Mouse (Mus musculus) CH12.LX (cell line): Measurements from ENCODE around the gene 5031439G07Rik. TPM values are rescaled to one million over a fixed set of nuclear protein-coding genes. Genes with fewer than 3 reads are reported as not detected.

Experiments
- DNase-seq: peaks from one replicate; pipeline ENCODE4 v3.0.0-alpha.2; 2013; ENCODE audit errors: extremely low read depth
- H3K27ac ChIP-seq: 2 replicates; pipeline ENCODE4 v1.5.1; 2012; ENCODE audit warnings: low read depth, mild to moderate bottlenecking, control low read depth, moderate library complexity; ENCODE audit not compliant: insufficient read depth
- H3K27me3 ChIP-seq: replicated peaks from 2 replicates; pipeline ENCODE3; 2012; ENCODE audit warnings: inconsistent platforms
- H3K36me3 ChIP-seq, 2 experiments: replicated peaks in 1 of 2; 2 replicates each; pipeline versions ENCODE3 to v1.6.1; 2012; ENCODE audit warnings: inconsistent platforms in 1 of 2, low read length in 1 of 2, mild to moderate bottlenecking in 1 of 2, mixed read lengths in 1 of 2, moderate library complexity in 1 of 2; ENCODE audit not compliant: control insufficient read depth in 1 of 2, insufficient read depth in 1 of 2
- H3K4me1 ChIP-seq, 2 experiments: 2 replicates each; pipeline ENCODE4 v1.6.1; 2012; ENCODE audit warnings: inconsistent platforms in 1 of 2, moderate library complexity in 1 of 2; ENCODE audit not compliant: insufficient read depth in 2 of 2, control insufficient read depth in 1 of 2
- H3K4me2 ChIP-seq: 2 replicates; pipeline ENCODE4 v1.6.1; 2012; ENCODE audit warnings: low read depth, mild to moderate bottlenecking, control low read depth; ENCODE audit not compliant: poor library complexity, insufficient read depth, severe bottlenecking
- H3K4me3 ChIP-seq, 3 experiments: fragments of 150-350 bp in 1 of 3; sonication (generic) in 1 of 3; replicated peaks in 1 of 3; 2 replicates each; pipeline versions ENCODE3 to v1.5.1; 2011 to 2012; ENCODE audit warnings: low read depth in 2 of 3, low read length in 2 of 3, mild to moderate bottlenecking in 2 of 3, moderate library complexity in 2 of 3, control low read depth in 1 of 3, improper control_type of control experiment in 1 of 3, inconsistent platforms in 1 of 3, mixed read lengths in 1 of 3; ENCODE audit not compliant: poor library complexity in 1 of 3
- H3K79me2 ChIP-seq: replicated peaks from 2 replicates; pipeline ENCODE4 v1.6.1; 2012; ENCODE audit warnings: mild to moderate bottlenecking, moderate library complexity; ENCODE audit not compliant: control insufficient read depth, poor library complexity, insufficient read depth, severe bottlenecking; ENCODE audit errors: extremely low read depth
- H3K9ac ChIP-seq: 2 replicates; pipeline ENCODE4 v1.6.1; 2012; ENCODE audit warnings: low read depth, mild to moderate bottlenecking, control low read depth, moderate library complexity; ENCODE audit not compliant: insufficient read depth
- H3K9me3 ChIP-seq: replicated peaks from 2 replicates; pipeline ENCODE3; 2012; ENCODE audit warnings: low read length, inconsistent platforms, mixed read lengths
- BHLHE40 ChIP-seq: IDR thresholded peaks from 2 replicates; pipeline ENCODE4 v1.6.1; 2011; ENCODE audit warnings: mild to moderate bottlenecking, low read depth, low read length, improper control_type of control experiment
- CHD2 ChIP-seq: IDR thresholded peaks from 2 replicates; pipeline ENCODE4 v1.6.1; 2011; ENCODE audit warnings: low read length, improper control_type of control experiment
- CTCF ChIP-seq, 2 experiments: IDR thresholded peaks in 1 of 2; conservative IDR thresholded peaks in 1 of 2; 2 replicates each; pipeline ENCODE4 v1.5.1; 2011 to 2012; ENCODE audit warnings: low read depth in 2 of 2, low read length in 2 of 2, improper control_type of control experiment in 1 of 2, inconsistent platforms in 1 of 2, mild to moderate bottlenecking in 1 of 2, moderate library complexity in 1 of 2
- E2F4 ChIP-seq: IDR thresholded peaks from 2 replicates; pipeline ENCODE4 v1.6.1; 2011; ENCODE audit warnings: low read depth, low read length, improper control_type of control experiment; ENCODE audit not compliant: insufficient replicate concordance
- ELF1 ChIP-seq: IDR thresholded peaks from 2 replicates; pipeline ENCODE4 v1.6.1; 2014; ENCODE audit warnings: low read depth, mild to moderate bottlenecking, inconsistent platforms, low read length, improper control_type of control experiment
- ETS1 ChIP-seq: conservative IDR thresholded peaks from 2 replicates; pipeline ENCODE4 v1.6.1; 2012; ENCODE audit warnings: low read depth, mild to moderate bottlenecking, inconsistent platforms, low read length, improper control_type of control experiment, moderate library complexity
- IRF4 ChIP-seq: IDR thresholded peaks from 2 replicates; pipeline ENCODE4 v1.6.1; 2014; ENCODE audit warnings: low read depth, mild to moderate bottlenecking, inconsistent platforms, low read length, improper control_type of control experiment
- JUND ChIP-seq: conservative IDR thresholded peaks from 2 replicates; pipeline ENCODE4 v1.6.1; 2011; ENCODE audit warnings: low read depth, low read length, improper control_type of control experiment
- MAFK ChIP-seq: IDR thresholded peaks from 2 replicates; pipeline ENCODE4 v1.6.1; 2011; ENCODE audit warnings: low read length, improper control_type of control experiment; ENCODE audit not compliant: insufficient replicate concordance
- MXI1 ChIP-seq: IDR thresholded peaks from 2 replicates; pipeline ENCODE4 v1.6.1; 2011; ENCODE audit warnings: mild to moderate bottlenecking, low read depth, low read length, improper control_type of control experiment
- NRF1 ChIP-seq: IDR thresholded peaks from 2 replicates; pipeline ENCODE4 v1.6.1; 2014; ENCODE audit warnings: low read depth, mild to moderate bottlenecking, inconsistent platforms, low read length, improper control_type of control experiment, moderate library complexity
- POLR2A ChIP-seq: IDR thresholded peaks from 2 replicates; pipeline ENCODE4 v1.6.1; 2011; ENCODE audit warnings: low read depth, mild to moderate bottlenecking, improper control_type of control experiment, low read length
- POLR2AphosphoS2 ChIP-seq: IDR thresholded peaks from 2 replicates; pipeline ENCODE4 v1.6.1; 2011; ENCODE audit warnings: low read depth, low read length, improper control_type of control experiment
- RAD21 ChIP-seq: IDR thresholded peaks from 2 replicates; pipeline ENCODE4 v1.6.1; 2011; ENCODE audit warnings: low read depth, mild to moderate bottlenecking, low read length, improper control_type of control experiment, moderate library complexity
- RCOR1 ChIP-seq: conservative IDR thresholded peaks from 2 replicates; pipeline ENCODE4 v1.6.1; 2012; ENCODE audit warnings: low read depth, mild to moderate bottlenecking, inconsistent platforms, low read length, improper control_type of control experiment
- SIN3A ChIP-seq: IDR thresholded peaks from 2 replicates; pipeline ENCODE4 v1.6.1; 2012; ENCODE audit warnings: low read length, improper control_type of control experiment, inconsistent platforms
- SMC3 ChIP-seq: IDR thresholded peaks from 2 replicates; pipeline ENCODE4 v1.6.1; 2011; ENCODE audit warnings: low read depth, low read length, improper control_type of control experiment
- UBTF ChIP-seq: IDR thresholded peaks from 2 replicates; pipeline ENCODE4 v1.6.1; 2012; ENCODE audit warnings: low read depth, mild to moderate bottlenecking, inconsistent platforms, low read length, improper control_type of control experiment, moderate library complexity
- USF2 ChIP-seq: conservative IDR thresholded peaks from 2 replicates; pipeline ENCODE4 v1.6.1; 2011; ENCODE audit warnings: low read depth, low read length, improper control_type of control experiment
- ZC3H11A ChIP-seq: IDR thresholded peaks from 2 replicates; pipeline ENCODE4 v1.6.1; 2012; ENCODE audit warnings: low read depth, mild to moderate bottlenecking, inconsistent platforms, low read length, improper control_type of control experiment
- ZKSCAN1 ChIP-seq: IDR thresholded peaks from 2 replicates; pipeline ENCODE4 v1.6.1; 2012; ENCODE audit warnings: low read depth, inconsistent platforms, low read length, improper control_type of control experiment, borderline replicate concordance
- ZMIZ1 ChIP-seq: IDR thresholded peaks from 2 replicates; pipeline ENCODE4 v1.6.1; 2012; ENCODE audit warnings: low read depth, mild to moderate bottlenecking, inconsistent platforms, low read length, improper control_type of control experiment
- dilution Hi-C: fragments of 300-500 bp; cut with MboI; formaldehyde crosslinking; loops from 2 replicates; pipeline ENCODE4 v1.14.3; 2020; ENCODE audit warnings: low sequenced_read_pairs; ENCODE audit not compliant: extremely low pct_unique_long_range_greater_than_20kb, extremely low pct_ligation_motif_present
- in situ Hi-C: fragments of 300-500 bp; cut with MboI; formaldehyde crosslinking; loops from 3 replicates; pipeline ENCODE4 v1.14.3; 2019; ENCODE audit warnings: low sequenced_read_pairs, low pct_ligation_motif_present, low pct_unique_long_range_greater_than_20kb, mixed read lengths
- polyA plus RNA-seq: library from polyadenylated mRNA; unstranded; fragments of >175 nt; gene quantifications from 2 replicates; pipeline ENCODE4 v1.2.1, GENCODE M21; 2012; ENCODE audit warnings: low read depth; ENCODE audit not compliant: insufficient read length
- total RNA-seq, 2 experiments: library from RNA; depleted of rRNA; stranded (reverse); fragments of 300-350 nt in 1 of 2; fragments of >200 nt in 1 of 2; gene quantifications; 2 replicates each; pipeline ENCODE4 v1.2.3; 2012 to 2014

Gene 5031439G07Rik
- total and polyA plus RNA-seq, 3 experiments: 8.6 to 26.0 (median 10.9) TPM

DNA sequence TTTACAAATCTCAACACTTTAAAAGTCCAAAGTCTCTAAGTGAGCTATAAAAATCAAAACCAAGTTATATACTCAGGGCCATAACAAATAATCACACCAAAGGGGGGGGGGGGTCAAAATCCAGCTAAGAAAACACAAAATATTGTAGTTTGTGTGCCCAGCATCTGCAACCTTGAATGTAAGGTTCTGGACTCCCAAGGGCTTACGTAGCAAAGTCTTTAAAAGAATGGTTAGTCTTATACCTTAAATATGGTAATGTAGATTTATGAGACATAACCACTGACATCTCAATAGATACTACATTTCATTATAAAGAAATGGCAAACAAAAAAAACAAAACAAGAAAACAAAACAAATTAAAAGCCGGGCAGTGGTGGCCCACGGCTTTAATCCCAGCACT, 68.4 kb downstream of the 5031439G07Rik start, which contains the start of gene Gm29666:
Gene Gm29666, minus strand, starts transcription at position 101 of the 400 bp plus-strand sequence.
- in situ Hi-C loops: loop anchor here (5.0 to 10.0 kb wide), 3 partner anchors 77 to 245 kb away; no protein-coding TSS in a partner anchor
- no peaks in the 10 kb centered on the region for H3K27me3 ChIP-seq
- dilution Hi-C loops: no loop called here

DNA sequence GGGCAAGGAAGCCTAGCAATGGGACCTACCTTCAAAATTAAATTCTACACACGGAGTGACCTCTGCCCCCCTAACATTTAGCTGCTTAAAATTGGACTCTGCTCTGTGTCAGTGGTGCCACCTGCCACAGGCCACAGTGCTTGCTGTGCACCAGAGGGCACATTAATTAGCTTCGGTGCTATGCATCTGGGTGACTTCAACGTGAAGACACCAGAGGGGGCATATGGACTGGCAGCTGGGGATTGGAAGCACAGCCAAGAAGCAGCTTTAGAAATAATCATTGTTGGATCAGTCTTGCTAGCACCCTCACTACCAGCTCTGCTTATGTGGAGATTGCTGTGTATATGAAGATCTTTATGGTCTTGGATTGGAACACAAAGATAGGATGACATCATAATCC, 75.2 kb downstream of the 5031439G07Rik start:
- no peak overlapping the region for H3K4me3 ChIP-seq
- in situ Hi-C loops: no loop called here
- H3K9me3 ChIP-seq: peaks cover 14% of the 10 kb centered on the region
- no peak overlapping the region for H3K4me2 ChIP-seq
- no peak overlapping the region for H3K9ac ChIP-seq
- peaks cover 11 to 65% of the 10 kb centered on the region in 2 experiments for H3K36me3 ChIP-seq
- H3K27me3 ChIP-seq: no peaks in the 10 kb centered on the region
- DNase-seq: no peak
- dilution Hi-C loops: no loop called here
- no peak for TF ChIP-seq CHD2
- no peak for TF ChIP-seq ELF1
- no peak for TF ChIP-seq USF2
- TF ChIP-seq IRF4: no peak
- no peak for TF ChIP-seq ZMIZ1
- TF ChIP-seq SMC3: no peak
- no peak for TF ChIP-seq SIN3A
- TF ChIP-seq ETS1: no peak
- no peak for TF ChIP-seq CTCF (conservative IDR thresholded peaks at IDR 0.05 in 1 of 2, IDR thresholded peaks at IDR 0.05 in 1 of 2; ENCODE audit: low read depth in 2 of 2, low read length in 2 of 2)
- no peak for TF ChIP-seq ZC3H11A
- TF ChIP-seq MAFK: no peak
- TF ChIP-seq MXI1: no peak
- TF ChIP-seq BHLHE40: no peak
- TF ChIP-seq RCOR1: no peak
- no peak for TF ChIP-seq E2F4
- no peak for TF ChIP-seq ZKSCAN1
- TF ChIP-seq JUND: no peak
- TF ChIP-seq UBTF: no peak
- TF ChIP-seq POLR2A: no peak
- TF ChIP-seq POLR2AphosphoS2: no peak
- H3K79me2 ChIP-seq: no peaks in the 10 kb centered on the region
- peaks cover 0 to 2% of the 10 kb centered on the region in 2 experiments; a peak in 1 of 4 replicates for H3K4me1 ChIP-seq
- no peak overlapping the region for H3K27ac ChIP-seq

More for the DNA sequence above, 68.4 kb downstream of the 5031439G07Rik start, which contains the start of gene Gm29666:
- H3K4me3 ChIP-seq: no peak within 1 kb of the TSS
- H3K79me2 ChIP-seq: peaks cover 30% of the 10 kb centered on the region
- H3K4me1 ChIP-seq: peaks cover 0 to 40% of the 10 kb centered on the region in 2 experiments; a peak in 3 of 4 replicates
- DNase-seq: no peak
- no peak within 1 kb of the TSS for H3K4me2 ChIP-seq
- no peak within 1 kb of the TSS for H3K9ac ChIP-seq
- H3K27ac ChIP-seq: no peak within 1 kb of the TSS
- no peak for TF ChIP-seq ELF1
- no peak for TF ChIP-seq NRF1
- no peak for TF ChIP-seq ZC3H11A
- no peak for TF ChIP-seq RAD21
- peaks cover 0 to 45% of the 10 kb centered on the region in 2 experiments for H3K36me3 ChIP-seq
- H3K9me3 ChIP-seq: no peaks in the 10 kb centered on the region
